Mouse (Mus musculus) MEL (cell line): ENCODE results near the gene Ubr1. TPM values are rescaled to one million over a fixed set of nuclear protein-coding genes. Genes with fewer than 3 reads are reported as not detected.
A peak's percentile ranks its signal among the peaks of the same experiment; 100 is the strongest.

Source experiments
- DNase-seq: peaks from one replicate; pipeline ENCODE4 v3.0.0; 2011; ENCODE audit warnings: low read depth, low spot score
- H3K27ac ChIP-seq: 2 replicates; pipeline ENCODE4 v1.5.1; 2012; ENCODE audit warnings: low read depth, mild to moderate bottlenecking, control low read depth, low read length, moderate library complexity; ENCODE audit not compliant: control insufficient read depth
- H3K27me3 ChIP-seq, 2 experiments: fragments of 150-350 bp in 1 of 2; sonication (generic) in 1 of 2; 2 replicates each; pipeline ENCODE4 v1.6.1; 2012; ENCODE audit warnings: low read length in 2 of 2, mild to moderate bottlenecking in 2 of 2, improper control_type of control experiment in 1 of 2, moderate library complexity in 1 of 2; ENCODE audit not compliant: insufficient read depth in 2 of 2, control insufficient read depth in 1 of 2
- H3K36me3 ChIP-seq, 2 experiments: 2 replicates each; pipeline ENCODE4 v1.6.1; 2012 to 2014; ENCODE audit warnings: low read length in 2 of 2, improper control_type of control experiment in 1 of 2, inconsistent platforms in 1 of 2, mild to moderate bottlenecking in 1 of 2; ENCODE audit not compliant: insufficient read depth in 2 of 2, control insufficient read depth in 1 of 2
- H3K4me1 ChIP-seq, 2 experiments: fragments of 150-350 bp in 1 of 2; sonication (generic) in 1 of 2; 2 replicates each; pipeline ENCODE4 v1.6.1; 2012; ENCODE audit warnings: low read length in 2 of 2, improper control_type of control experiment in 1 of 2, mild to moderate bottlenecking in 1 of 2; ENCODE audit not compliant: insufficient read depth in 2 of 2, control insufficient read depth in 1 of 2
- H3K4me3 ChIP-seq, 2 experiments: fragments of 150-350 bp in 1 of 2; sonication (generic) in 1 of 2; 2 replicates each; pipeline ENCODE4 v1.5.1; 2012; ENCODE audit warnings: low read depth in 2 of 2, low read length in 2 of 2, mild to moderate bottlenecking in 2 of 2, moderate library complexity in 2 of 2, control low read depth in 1 of 2, improper control_type of control experiment in 1 of 2; ENCODE audit not compliant: control insufficient read depth in 1 of 2, insufficient read depth in 1 of 2
- H3K79me2 ChIP-seq: 2 replicates; pipeline ENCODE4 v1.6.1; 2012; ENCODE audit warnings: mild to moderate bottlenecking, low read length, moderate library complexity; ENCODE audit not compliant: control insufficient read depth, poor library complexity, insufficient read depth
- H3K9ac ChIP-seq: 2 replicates; pipeline ENCODE4 v1.6.1; 2012; ENCODE audit warnings: low read depth, mild to moderate bottlenecking, control low read depth, low read length, moderate library complexity; ENCODE audit not compliant: control insufficient read depth, poor library complexity, severe bottlenecking
- H3K9me3 ChIP-seq: fragments of 150-350 bp; sonication (generic); replicated peaks from 2 replicates; pipeline ENCODE4 v1.6.1; 2012; ENCODE audit warnings: mild to moderate bottlenecking, low read length, improper control_type of control experiment, moderate library complexity; ENCODE audit not compliant: insufficient read depth
- BHLHE40 ChIP-seq: IDR thresholded peaks from 2 replicates; pipeline ENCODE4 v1.6.1; 2012; ENCODE audit warnings: low read depth, mild to moderate bottlenecking, inconsistent platforms, low read length, improper control_type of control experiment, borderline replicate concordance
- CTCF ChIP-seq, 3 experiments: IDR thresholded peaks in 2 of 3; conservative IDR thresholded peaks in 1 of 3; 2 replicates each; pipeline ENCODE4 v1.5.1; 2011 to 2012; ENCODE audit warnings: low read length in 3 of 3, low read depth in 2 of 3, mild to moderate bottlenecking in 2 of 3, improper control_type of control experiment in 1 of 3, inconsistent platforms in 1 of 3, mixed read lengths in 1 of 3, moderate library complexity in 1 of 3; ENCODE audit not compliant: control insufficient read depth in 1 of 3, insufficient read depth in 1 of 3, poor library complexity in 1 of 3, severe bottlenecking in 1 of 3
- E2F4 ChIP-seq: IDR thresholded peaks from 2 replicates; pipeline ENCODE4 v1.6.1; 2011; ENCODE audit warnings: low read depth, low read length, improper control_type of control experiment, borderline replicate concordance
- ELF1 ChIP-seq: IDR thresholded peaks from 2 replicates; pipeline ENCODE4 v1.6.1; 2014; ENCODE audit warnings: low read depth, mild to moderate bottlenecking, inconsistent platforms, low read length, improper control_type of control experiment, moderate library complexity
- EP300 ChIP-seq, 2 experiments: IDR thresholded peaks; 2 replicates each; pipeline ENCODE4 v1.6.1; 2011; ENCODE audit warnings: improper control_type of control experiment in 2 of 2, low read length in 2 of 2, low read depth in 1 of 2, mild to moderate bottlenecking in 1 of 2
- ETS1 ChIP-seq: IDR thresholded peaks from 2 replicates; pipeline ENCODE4 v1.6.1; 2012; ENCODE audit warnings: low read depth, mild to moderate bottlenecking, inconsistent platforms, low read length, improper control_type of control experiment, moderate library complexity
- GABPA ChIP-seq: IDR thresholded peaks from 2 replicates; pipeline ENCODE4 v1.6.1; 2012; ENCODE audit warnings: low read depth, mild to moderate bottlenecking, inconsistent platforms, low read length, improper control_type of control experiment, moderate library complexity
- GATA1 ChIP-seq: IDR thresholded peaks from 2 replicates; pipeline ENCODE4 v1.6.1; 2011; ENCODE audit warnings: low read depth, low read length, improper control_type of control experiment
- KAT2A ChIP-seq: conservative IDR thresholded peaks from 2 replicates; pipeline ENCODE4 v1.6.1; 2012; ENCODE audit warnings: low read depth, low read length, improper control_type of control experiment, inconsistent platforms
- MAX ChIP-seq: IDR thresholded peaks from 2 replicates; pipeline ENCODE4 v1.6.1; 2011; ENCODE audit warnings: low read length, improper control_type of control experiment
- MAZ ChIP-seq: IDR thresholded peaks from 2 replicates; pipeline ENCODE4 v1.6.1; 2012; ENCODE audit warnings: low read depth, mild to moderate bottlenecking, inconsistent platforms, low read length, improper control_type of control experiment
- MYC ChIP-seq: IDR thresholded peaks from 2 replicates; pipeline ENCODE4 v1.6.1; 2011; ENCODE audit warnings: low read depth, mild to moderate bottlenecking, low read length, improper control_type of control experiment, moderate library complexity
- NELFE ChIP-seq: IDR thresholded peaks from 2 replicates; pipeline ENCODE4 v1.6.1; 2011; ENCODE audit warnings: low read depth, low read length, improper control_type of control experiment
- NRF1 ChIP-seq: IDR thresholded peaks from 2 replicates; pipeline ENCODE4 v1.6.1; 2014; ENCODE audit warnings: low read depth, mild to moderate bottlenecking, inconsistent platforms, low read length, improper control_type of control experiment, moderate library complexity; ENCODE audit not compliant: poor library complexity, insufficient read depth, severe bottlenecking
- POLR2AphosphoS2 ChIP-seq: IDR thresholded peaks from 2 replicates; pipeline ENCODE4 v1.6.1; 2011; ENCODE audit warnings: low read length, improper control_type of control experiment
- POLR2AphosphoS5 ChIP-seq: IDR thresholded peaks from 2 replicates; pipeline ENCODE4 v1.6.1; 2012; ENCODE audit warnings: low read depth, borderline replicate concordance, mild to moderate bottlenecking, inconsistent platforms, low read length, moderate library complexity, mixed read lengths
- RAD21 ChIP-seq: IDR thresholded peaks from 2 replicates; pipeline ENCODE4 v1.6.1; 2011; ENCODE audit warnings: mild to moderate bottlenecking, low read depth, low read length, improper control_type of control experiment
- RCOR1 ChIP-seq: IDR thresholded peaks from 2 replicates; pipeline ENCODE4 v1.6.1; 2012; ENCODE audit warnings: low read depth, mild to moderate bottlenecking, inconsistent platforms, low read length, improper control_type of control experiment
- SIN3A ChIP-seq: IDR thresholded peaks from 2 replicates; pipeline ENCODE4 v1.6.1; 2012; ENCODE audit warnings: low read length, improper control_type of control experiment, inconsistent platforms
- TAL1 ChIP-seq: IDR thresholded peaks from 2 replicates; pipeline ENCODE4 v1.6.1; 2012; ENCODE audit warnings: mild to moderate bottlenecking, inconsistent platforms, low read length, moderate library complexity, mixed read lengths
- TCF12 ChIP-seq: IDR thresholded peaks from 2 replicates; pipeline ENCODE4 v1.6.1; 2014; ENCODE audit warnings: low read depth, mild to moderate bottlenecking, inconsistent platforms, low read length, improper control_type of control experiment, moderate library complexity
- UBTF ChIP-seq: IDR thresholded peaks from 2 replicates; pipeline ENCODE4 v1.6.1; 2012; ENCODE audit warnings: low read depth, mild to moderate bottlenecking, inconsistent platforms, low read length, improper control_type of control experiment, moderate library complexity, borderline replicate concordance; ENCODE audit not compliant: insufficient read depth
- USF2 ChIP-seq, 2 experiments: IDR thresholded peaks; 2 replicates each; pipeline ENCODE4 v1.6.1; 2011 to 2012; ENCODE audit warnings: improper control_type of control experiment in 2 of 2, low read length in 2 of 2, borderline replicate concordance in 1 of 2, inconsistent platforms in 1 of 2, low read depth in 1 of 2, mild to moderate bottlenecking in 1 of 2; ENCODE audit not compliant: insufficient read depth in 1 of 2
- ZMIZ1 ChIP-seq: IDR thresholded peaks from 2 replicates; pipeline ENCODE4 v1.6.1; 2012; ENCODE audit warnings: low read depth, mild to moderate bottlenecking, inconsistent platforms, low read length, improper control_type of control experiment, moderate library complexity
- ZNF384 ChIP-seq: IDR thresholded peaks from 2 replicates; pipeline ENCODE4 v1.6.1; 2012; ENCODE audit warnings: low read depth, mild to moderate bottlenecking, inconsistent platforms, low read length, improper control_type of control experiment
- polyA plus RNA-seq, 2 experiments: library from polyadenylated mRNA; stranded (reverse) in 1 of 2; unstranded in 1 of 2; fragments of >175 nt in 1 of 2; fragments of >200 nt in 1 of 2; gene quantifications; 2 replicates each; pipeline versions ENCODE4 v1.2.1 to v1.2.4; 2012; ENCODE audit warnings: low replicate concordance in 2 of 2, low read depth in 1 of 2; ENCODE audit not compliant: insufficient read length in 2 of 2, insufficient read depth in 1 of 2, missing spikeins in 1 of 2
- total RNA-seq: library from RNA; depleted of rRNA; stranded (reverse); fragments of 300-350 nt; gene quantifications from 2 replicates; pipeline ENCODE4 v1.2.3, GENCODE M21; 2012

Gene Ubr1
- total and polyA plus RNA-seq, 3 experiments = 12.8 to 27.8 TPM; not detected in 1

- H3K36me3 ChIP-seq = peaks cover 2 to 15% of the 10 kb centered on the region in 2 experiments
Measured at GRCm38 (mm10) chr2:120963110-120963509, 7.4 kb downstream of the Ubr1 start.

DNA sequence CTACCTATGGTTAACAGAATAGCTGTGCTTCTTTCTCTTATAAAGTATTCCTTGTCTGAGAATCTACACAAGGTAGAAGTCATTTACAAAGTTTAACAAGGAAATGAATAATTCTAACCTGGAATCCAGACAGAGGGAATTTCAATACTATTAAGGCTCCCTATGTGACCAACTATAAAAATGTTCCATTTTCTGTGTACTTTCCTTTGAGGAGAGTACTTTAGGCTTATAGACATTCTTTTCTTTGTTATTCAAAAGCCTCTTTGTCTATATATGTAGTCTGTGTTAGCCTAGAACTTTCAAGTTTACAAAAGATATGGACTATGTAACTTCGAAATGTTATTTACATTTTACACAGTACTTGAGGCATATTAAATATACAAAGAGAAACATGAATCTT, 10.3 kb downstream of the Ubr1 start:
- no peak overlapping the region for H3K27ac ChIP-seq
- no peak overlapping the region for H3K4me3 ChIP-seq
- H3K4me1 ChIP-seq = peaks cover 4 to 6% of the 10 kb centered on the region in 2 experiments
- no peak for TF ChIP-seq CTCF (IDR thresholded peaks at IDR 0.05 in 2 of 3, conservative IDR thresholded peaks at IDR 0.05 in 1 of 3; ENCODE audit: control insufficient read depth in 1 of 3, insufficient read depth in 1 of 3, low read depth in 2 of 3, low read length in 3 of 3, poor library complexity in 1 of 3, severe bottlenecking in 1 of 3)
- TF ChIP-seq RCOR1 = no peak
- TF ChIP-seq GABPA = no peak
- TF ChIP-seq POLR2AphosphoS2 = no peak
- no peak for TF ChIP-seq NELFE
- TF ChIP-seq NRF1 = no peak
- no peak for TF ChIP-seq ZNF384
- no peak for TF ChIP-seq MAX
- no peak for TF ChIP-seq MAZ
- TF ChIP-seq SIN3A = no peak
- TF ChIP-seq BHLHE40 = no peak
- TF ChIP-seq RAD21 = no peak
- TF ChIP-seq POLR2AphosphoS5 = no peak
- TF ChIP-seq KAT2A = no peak
- TF ChIP-seq ELF1 = no peak
- TF ChIP-seq UBTF = no peak
- TF ChIP-seq ZMIZ1 = no peak
- no peak for DNase-seq
- H3K36me3 ChIP-seq = peaks cover 2 to 15% of the 10 kb centered on the region in 2 experiments
- peaks cover 1% of the 10 kb centered on the region; the same call in 1 of the 2 replicates for H3K79me2 ChIP-seq
- H3K27me3 ChIP-seq = no peaks in the 10 kb centered on the region
- H3K9ac ChIP-seq = no peak overlapping the region
- no peaks in the 10 kb centered on the region for H3K9me3 ChIP-seq

More at GRCm38 (mm10) chr2:120963110-120963509, 7.4 kb downstream of the Ubr1 start:
- no peak overlapping the region for H3K9ac ChIP-seq
- peak overlapping the region; percentile 36 for H3K27ac ChIP-seq
- DNase-seq = peak; percentile 50
- peaks cover 13% of the 10 kb centered on the region for H3K79me2 ChIP-seq
- no peak for TF ChIP-seq MAX
- TF ChIP-seq TAL1 = peak; percentile 42
- peak; percentile 66 for TF ChIP-seq GATA1
- TF ChIP-seq MYC = peak; percentile 42; the same call in 1 of the 2 replicates
- TF ChIP-seq USF2 (IDR thresholded peaks at IDR 0.05; ENCODE audit: borderline replicate concordance in 1 of 2, insufficient read depth in 1 of 2, low read depth in 1 of 2, low read length in 2 of 2) = no peak
- peak; percentile 52 to 76 for TF ChIP-seq EP300 (IDR thresholded peaks at IDR 0.05; ENCODE audit: low read depth in 1 of 2, low read length in 2 of 2)
- no peak for TF ChIP-seq E2F4
- 0 out of 2 replicates have a peak, but pooled peaks have one; percentile 35 for TF ChIP-seq ETS1
- TF ChIP-seq ELF1 = peak; percentile 26; the same call in 1 of the 2 replicates
- TF ChIP-seq TCF12 = peak; percentile 50; the same call in 1 of the 2 replicates
- no peak for TF ChIP-seq KAT2A
- peaks cover 4 to 6% of the 10 kb centered on the region in 2 experiments for H3K4me1 ChIP-seq
- H3K27me3 ChIP-seq = no peaks in the 10 kb centered on the region
- H3K9me3 ChIP-seq = no peaks in the 10 kb centered on the region
- H3K4me3 ChIP-seq = no peak overlapping the region
